Mouse (Mus musculus) lung, postnatal 0 days (tissue): ENCODE results near the gene Serpina6. TPM values are rescaled to one million over a fixed set of nuclear protein-coding genes. Genes with fewer than 3 reads are reported as not detected.

Source experiments
- ATAC-seq: fragments of 200-750 bp; cut with Nextera tagmentation; 2 replicates; pipeline ENCODE4 v1.8.0; 2017; ENCODE audit warnings: moderate library complexity
- DNase-seq: peaks from one replicate; pipeline ENCODE4 v3.0.0-alpha.2; 2016; ENCODE audit warnings: low spot score
- H3K27ac ChIP-seq: fragments of 300-500 bp; sonication (generic); 2 replicates; pipeline ENCODE4 v1.5.1; 2014; ENCODE audit warnings: antibody characterized with exemption, mild to moderate bottlenecking, low read length, mixed read lengths
- H3K27me3 ChIP-seq: fragments of 300-500 bp; sonication (generic); replicated peaks from 2 replicates; pipeline ENCODE4 v1.6.1; 2014; ENCODE audit warnings: low read length, mixed read lengths; ENCODE audit not compliant: insufficient read depth
- H3K36me3 ChIP-seq: fragments of 300-500 bp; sonication (generic); 2 replicates; pipeline ENCODE4 v1.6.1; 2014; ENCODE audit warnings: low read length, mixed read lengths; ENCODE audit not compliant: insufficient read depth
- H3K4me1 ChIP-seq: fragments of 300-500 bp; sonication (generic); 2 replicates; pipeline ENCODE4 v1.6.1; 2014; ENCODE audit warnings: antibody characterized with exemption, low read depth, low read length, mixed read lengths; ENCODE audit not compliant: insufficient read depth
- H3K4me2 ChIP-seq: fragments of 300-500 bp; sonication (generic); replicated peaks from 2 replicates; pipeline ENCODE4 v1.6.1; 2014; ENCODE audit warnings: low read depth, mild to moderate bottlenecking, low read length, moderate library complexity, mixed read lengths
- H3K4me3 ChIP-seq: fragments of 300-500 bp; sonication (generic); 2 replicates; pipeline ENCODE4 v1.5.1; 2014; ENCODE audit warnings: low read depth, low read length
- H3K9ac ChIP-seq: fragments of 300-500 bp; sonication (generic); replicated peaks from 2 replicates; pipeline ENCODE4 v1.6.1; 2014; ENCODE audit warnings: low read depth, mild to moderate bottlenecking
- H3K9me3 ChIP-seq: fragments of 300-500 bp; sonication (generic); 2 replicates; pipeline ENCODE4 v1.6.1; 2016; ENCODE audit warnings: low read length, mixed read lengths
- CTCF ChIP-seq: IDR thresholded peaks from 2 replicates; pipeline ENCODE4 v1.5.1; 2016; ENCODE audit warnings: antibody characterized with exemption, mild to moderate bottlenecking
- EP300 ChIP-seq: IDR thresholded peaks from 2 replicates; pipeline ENCODE4 v1.6.1; 2016; ENCODE audit warnings: antibody characterized with exemption, mild to moderate bottlenecking, control low read depth
- WGBS: fragments of 180-500 bp; shearing (Covaris S2); extraction: QIAGEN DNeasy Blood & Tissue Kit; methylation state at CpG from one replicate; pipeline ENCODE4 v1.1.7; 2014; 5-methylcytosine and 5-hydroxymethylcytosine counted together
- polyA plus RNA-seq: library from polyadenylated mRNA; unstranded; fragments of >200 nt; fragmentation: Nextera tagmentation; extraction: Ambion mirVana; gene quantifications from 2 replicates; pipeline ENCODE4 v1.2.1, GENCODE M21; 2015

The Serpina6 gene
- polyA plus RNA-seq, 1 experiment from 2014 or later = not detected

GRCm38 (mm10) chr12:103615734-103616133, 41.3 kb downstream of the Serpina6 start:
- Histone ChIP-seq H3K4me3 (no peak overlapping the region), H3K27me3 (no peaks in the 10 kb centered on the region), H3K9ac (no peak overlapping the region), H3K4me1 (no peaks in the 10 kb centered on the region), H3K4me2 (no peak overlapping the region), H3K27ac (no peak overlapping the region), H3K36me3 (no peaks in the 10 kb centered on the region), H3K9me3 (no peaks in the 10 kb centered on the region)
- 63% methylated on average over 4 of the region's 4 CpGs for WGBS
- ATAC-seq = no peak
- no peak for DNase-seq
- TF ChIP-seq EP300 = no peak
- TF ChIP-seq CTCF = no peak

- Histone ChIP-seq H3K9ac (no peak overlapping the region), H3K9me3 (no peaks in the 10 kb centered on the region), H3K27ac (no peak overlapping the region), H3K4me3 (no peak overlapping the region), H3K36me3 (no peaks in the 10 kb centered on the region), H3K27me3 (no peaks in the 10 kb centered on the region), H3K4me2 (no peak overlapping the region), H3K4me1 (no peaks in the 10 kb centered on the region)
- no peak for ATAC-seq
- TF ChIP-seq EP300 (no peak), CTCF (no peak)
- WGBS = 78% methylated on average over 1 of the region's 1 CpGs
- DNase-seq = no peak
Measured at GRCm38 (mm10) chr12:103615141-103615540, 41.9 kb downstream of the Serpina6 start.

- H3K27me3 ChIP-seq = no peaks in the 10 kb centered on the region
- TF ChIP-seq EP300 (no peak), CTCF (no peak)
- no peak for DNase-seq
- no peak overlapping the region for H3K27ac ChIP-seq
- ATAC-seq = no peak
- H3K4me3 ChIP-seq = no peak overlapping the region
- no peaks in the 10 kb centered on the region for H3K36me3 ChIP-seq
- WGBS = 82% methylated on average over 3 of the region's 3 CpGs
- H3K9me3 ChIP-seq = no peaks in the 10 kb centered on the region
- no peaks in the 10 kb centered on the region for H3K4me1 ChIP-seq
- H3K9ac ChIP-seq = no peak overlapping the region
- H3K4me2 ChIP-seq = no peak overlapping the region
Measured at GRCm38 (mm10) chr12:103601839-103602238, 55.2 kb downstream of the Serpina6 start.

- ATAC-seq (no peak), DNase-seq (no peak)
- Histone ChIP-seq H3K27me3 (no peaks in the 10 kb centered on the region), H3K4me3 (no peak overlapping the region), H3K4me2 (no peak overlapping the region), H3K9ac (no peak overlapping the region), H3K27ac (no peak overlapping the region), H3K4me1 (no peaks in the 10 kb centered on the region), H3K36me3 (no peaks in the 10 kb centered on the region), H3K9me3 (no peaks in the 10 kb centered on the region)
- TF ChIP-seq CTCF = no peak
- 33% methylated on average over 3 of the region's 3 CpGs for WGBS
Measured at GRCm38 (mm10) chr12:103600364-103600763, 56.6 kb downstream of the Serpina6 start.

- Histone ChIP-seq H3K4me3 (no peak overlapping the region), H3K4me1 (no peaks in the 10 kb centered on the region), H3K27ac (no peak overlapping the region), H3K27me3 (no peaks in the 10 kb centered on the region), H3K36me3 (no peaks in the 10 kb centered on the region), H3K4me2 (no peak overlapping the region), H3K9ac (no peak overlapping the region), H3K9me3 (no peaks in the 10 kb centered on the region)
- 7% methylated on average over 2 of the region's 2 CpGs for WGBS
- peak; percentile 10 for DNase-seq
- ATAC-seq = no peak
- TF ChIP-seq CTCF = no peak
- TF ChIP-seq EP300 = no peak
Measured at GRCm38 (mm10) chr12:103598411-103598810, 58.6 kb downstream of the Serpina6 start.

Other genes with a start within 250 kb of the Serpina6 start
- 0.18 and 0.19 TPM in 2 replicates for gene 9330161L09Rik, start 249.4 kb downstream of the Serpina6 start, polyA plus RNA-seq
- gene Ddx24, start 231.4 kb downstream of the Serpina6 start, polyA plus RNA-seq = 87.2 and 92.0 TPM in 2 replicates
- gene Ifi27, start 223.0 kb downstream of the Serpina6 start, polyA plus RNA-seq = 69.5 and 72.5 TPM in 2 replicates
- gene Ifi27l2a, start 213.5 kb downstream of the Serpina6 start, polyA plus RNA-seq = 23.1 and 47.7 TPM in 2 replicates
- not detected in 2 replicates for gene Ifi27l2b, start 200.0 kb downstream of the Serpina6 start, polyA plus RNA-seq
- 6.1 and 6.3 TPM in 2 replicates for gene Ppp4r4, start 124.9 kb downstream of the Serpina6 start, polyA plus RNA-seq
- gene Serpina10, start 25.8 kb downstream of the Serpina6 start, polyA plus RNA-seq = 0.20 and 0.62 TPM in 2 replicates
- gene Serpina16, start 18.9 kb upstream of the Serpina6 start, polyA plus RNA-seq = not detected in 2 replicates
- gene Serpina1f, start 38.3 kb upstream of the Serpina6 start, polyA plus RNA-seq = not detected in 2 replicates
- gene Serpina1d, start 116.4 kb upstream of the Serpina6 start, polyA plus RNA-seq = 0.36 and 0.43 TPM in 2 replicates
- 0.14 and 0.16 TPM in 2 replicates for gene Serpina1b, start 173.2 kb upstream of the Serpina6 start, polyA plus RNA-seq
- 0.18 and 0.20 TPM in 2 replicates for gene Serpina1a, start 206.3 kb upstream of the Serpina6 start, polyA plus RNA-seq
- 0.18 and 0.20 TPM in 2 replicates for gene Serpina1c, start 247.7 kb upstream of the Serpina6 start, polyA plus RNA-seq